Mouse (Mus musculus) embryonic facial prominence, embryonic 10.5 days (tissue): ENCODE results near the gene 5730522E02Rik. TPM values are rescaled to one million over a fixed set of nuclear protein-coding genes. Genes with fewer than 3 reads are reported as not detected.

Experiments
- DNase-seq: peaks from one replicate; pipeline ENCODE4 v3.0.0-alpha.2; 2017; ENCODE audit warnings: low spot score
- H3K27ac ChIP-seq: fragments of 300-500 bp; sonication (generic); replicated peaks from 2 replicates; pipeline ENCODE4 v1.5.1; 2016; ENCODE audit warnings: mild to moderate bottlenecking
- H3K27me3 ChIP-seq: fragments of 300-500 bp; sonication (generic); replicated peaks from 2 replicates; pipeline ENCODE4 v1.6.1; 2016; ENCODE audit warnings: low read depth, mild to moderate bottlenecking; ENCODE audit not compliant: poor library complexity, severe bottlenecking
- H3K36me3 ChIP-seq: fragments of 300-500 bp; sonication (generic); replicated peaks from 2 replicates; pipeline ENCODE4 v1.6.1; 2016; ENCODE audit warnings: mild to moderate bottlenecking, moderate library complexity
- H3K4me1 ChIP-seq: fragments of 300-500 bp; sonication (generic); 2 replicates; pipeline ENCODE4 v1.6.1; 2016
- H3K4me3 ChIP-seq: fragments of 300-500 bp; sonication (generic); 2 replicates; pipeline ENCODE4 v1.5.1; 2016; ENCODE audit warnings: mild to moderate bottlenecking, moderate library complexity
- H3K9me3 ChIP-seq: fragments of 300-500 bp; sonication (generic); 2 replicates; pipeline ENCODE4 v1.6.1; 2016; ENCODE audit warnings: mild to moderate bottlenecking
- WGBS: fragments of 180-500 bp; shearing (Covaris S2); methylation state at CpG from one replicate; pipeline ENCODE4 v1.1.7; 2016; 5-methylcytosine and 5-hydroxymethylcytosine counted together
- polyA plus RNA-seq: library from polyadenylated mRNA; unstranded; fragments of >200 nt; fragmentation: Nextera tagmentation; extraction: Ambion mirVana; gene quantifications from 2 replicates; pipeline ENCODE4 v1.2.1, GENCODE M21; 2016

The 5730522E02Rik gene
- polyA plus RNA-seq, 1 experiment from 2014 or later = 6.5 TPM

DNA sequence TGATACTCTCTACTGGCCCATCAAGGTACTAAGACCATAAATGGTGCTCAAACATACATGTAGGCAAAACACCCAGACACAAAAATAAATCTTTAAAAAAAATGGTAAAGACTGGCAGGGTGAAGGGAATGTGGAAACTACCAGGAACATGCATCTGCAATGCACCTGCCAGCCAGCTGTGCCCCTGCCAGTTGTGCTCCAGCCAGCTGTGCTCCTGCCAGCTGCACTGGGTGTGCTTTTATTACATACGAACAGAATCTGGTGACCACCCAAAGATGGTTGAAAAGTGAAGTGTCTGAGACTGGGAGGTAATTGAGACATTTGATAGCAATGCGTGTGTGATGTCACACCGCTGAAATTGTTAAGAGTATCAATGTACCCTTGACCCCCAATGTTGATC is 98.4 kb downstream of the 5730522E02Rik start:
- no peaks in the 10 kb centered on the region for H3K36me3 ChIP-seq
- no peak overlapping the region for H3K4me3 ChIP-seq
- WGBS = 88% methylated on average over 3 of the region's 3 CpGs
- no peaks in the 10 kb centered on the region for H3K9me3 ChIP-seq
- H3K4me1 ChIP-seq = no peaks in the 10 kb centered on the region
- DNase-seq = no peak
- H3K27ac ChIP-seq = no peak overlapping the region
- no peaks in the 10 kb centered on the region for H3K27me3 ChIP-seq

DNA sequence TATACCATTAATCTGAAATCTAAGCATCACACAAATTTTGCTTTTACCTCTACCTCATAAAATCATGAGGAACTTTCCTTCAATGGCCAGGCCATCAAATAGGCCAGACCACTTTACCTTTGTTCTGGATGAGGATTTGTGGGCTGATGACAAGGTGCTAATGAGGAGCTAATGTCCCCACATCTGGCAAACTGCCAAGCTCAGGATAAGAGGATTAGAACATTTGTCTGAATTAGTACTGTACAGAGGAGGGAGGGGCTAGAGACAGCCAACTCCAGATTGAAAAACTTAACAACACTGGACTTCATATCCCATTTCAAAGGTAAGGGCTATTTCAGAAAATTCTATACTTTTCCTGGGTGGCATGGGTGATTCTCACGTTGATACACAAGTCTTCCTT is 101.9 kb downstream of the 5730522E02Rik start:
- H3K36me3 ChIP-seq = no peaks in the 10 kb centered on the region
- H3K4me1 ChIP-seq = peaks cover 4% of the 10 kb centered on the region
- no peak overlapping the region for H3K27ac ChIP-seq
- DNase-seq = no peak
- no peak overlapping the region for H3K4me3 ChIP-seq
- 83% methylated on average over 1 of the region's 1 CpGs for WGBS
- H3K27me3 ChIP-seq = no peaks in the 10 kb centered on the region
- no peaks in the 10 kb centered on the region for H3K9me3 ChIP-seq

DNA sequence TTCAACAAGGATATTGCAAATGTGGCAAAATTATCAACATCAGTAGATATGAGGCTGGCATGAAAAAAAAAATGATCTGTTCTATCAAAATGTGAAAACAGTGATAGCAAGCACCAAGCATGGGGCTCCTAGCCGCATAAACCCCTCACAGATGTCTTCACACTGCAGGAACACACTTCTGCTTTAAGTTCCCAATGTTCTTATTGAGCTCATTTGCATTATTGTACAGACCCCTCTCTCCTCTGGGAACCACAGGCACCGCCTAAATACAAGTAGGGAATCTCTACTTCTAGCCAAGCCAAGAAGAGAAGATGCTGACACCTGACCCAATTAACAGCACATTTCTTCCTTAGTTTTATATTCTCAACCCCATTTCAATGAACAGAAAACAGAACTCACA is 105.9 kb downstream of the 5730522E02Rik start:
- H3K4me1 ChIP-seq = peaks cover 10% of the 10 kb centered on the region
- H3K4me3 ChIP-seq = no peak overlapping the region
- no peaks in the 10 kb centered on the region for H3K36me3 ChIP-seq
- no peaks in the 10 kb centered on the region for H3K27me3 ChIP-seq
- DNase-seq = no peak
- no peak overlapping the region for H3K27ac ChIP-seq
- 49% methylated on average over 2 of the region's 2 CpGs for WGBS
- H3K9me3 ChIP-seq = no peaks in the 10 kb centered on the region

DNA sequence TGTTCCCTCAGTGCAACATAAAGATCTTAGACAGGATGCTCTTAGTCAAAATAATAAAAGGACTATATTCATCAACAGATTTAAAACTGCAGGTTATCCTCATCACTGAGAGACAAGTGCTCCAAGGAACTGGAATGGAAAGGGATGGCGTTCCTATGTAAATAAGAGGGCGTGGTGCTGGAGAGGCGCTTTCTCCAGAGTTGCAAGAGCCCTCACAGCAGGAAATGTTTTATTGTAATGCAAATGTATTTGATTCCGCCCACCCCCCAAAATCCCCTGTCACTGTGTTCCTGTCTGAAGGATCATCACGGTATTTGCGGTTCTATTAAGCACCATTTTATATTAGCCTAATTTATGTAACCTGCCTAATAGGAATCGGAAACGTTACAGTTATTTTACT is 106.9 kb downstream of the 5730522E02Rik start:
- Histone ChIP-seq H3K4me3 (peak overlapping the region; percentile 21; the same call in 1 of the 2 replicates), H3K4me1 (peaks cover 10% of the 10 kb centered on the region), H3K27ac (no peak overlapping the region), H3K36me3 (no peaks in the 10 kb centered on the region), H3K9me3 (no peaks in the 10 kb centered on the region), H3K27me3 (no peaks in the 10 kb centered on the region)
- WGBS = 7% methylated on average over 8 of the region's 8 CpGs
- no peak for DNase-seq

DNA sequence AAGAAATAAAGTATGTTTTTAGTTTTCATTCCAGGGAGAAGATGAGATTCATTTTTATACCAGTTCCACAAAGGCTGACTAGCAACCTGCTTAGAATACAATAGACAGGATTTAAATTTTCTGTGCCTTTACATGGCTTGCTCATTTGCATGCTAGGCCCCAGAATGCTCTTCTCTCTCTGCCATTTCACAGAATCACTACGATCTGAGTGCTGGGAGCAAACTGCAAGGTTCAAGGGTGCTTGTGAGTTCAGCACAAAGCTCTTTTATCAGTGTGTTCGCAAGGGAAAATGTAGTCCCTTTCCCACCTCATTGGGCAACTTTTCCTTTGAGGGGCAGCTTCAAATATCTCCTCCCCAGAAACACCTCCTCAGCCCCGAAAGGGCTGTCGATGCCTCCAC is 107.7 kb downstream of the 5730522E02Rik start:
- no peaks in the 10 kb centered on the region for H3K36me3 ChIP-seq
- DNase-seq = no peak
- H3K9me3 ChIP-seq = no peaks in the 10 kb centered on the region
- H3K4me3 ChIP-seq = no peak overlapping the region
- H3K27me3 ChIP-seq = no peaks in the 10 kb centered on the region
- 34% methylated on average over 4 of the region's 4 CpGs for WGBS
- peaks cover 10% of the 10 kb centered on the region for H3K4me1 ChIP-seq
- H3K27ac ChIP-seq = no peak overlapping the region

DNA sequence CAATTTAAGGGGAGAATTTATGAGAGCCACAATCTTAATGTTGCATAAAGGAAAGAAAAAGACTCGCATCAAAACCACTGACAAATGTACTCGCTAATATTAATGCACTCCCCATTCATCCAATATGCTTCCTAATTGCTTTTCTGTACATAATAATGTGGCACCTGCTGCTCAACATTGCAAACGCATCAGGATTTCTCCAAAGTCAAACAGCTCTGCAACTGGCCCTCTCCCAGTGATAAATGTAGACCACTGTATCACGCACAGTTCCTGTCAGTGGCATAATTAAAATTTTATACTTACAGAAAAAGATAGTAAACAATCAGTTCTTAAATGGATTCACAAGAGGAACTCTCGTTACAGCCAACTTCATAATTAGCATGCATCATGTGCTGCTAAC is 110.5 kb downstream of the 5730522E02Rik start:
- WGBS = 91% methylated on average over 5 of the region's 5 CpGs
- H3K4me1 ChIP-seq = peaks cover 10% of the 10 kb centered on the region
- no peak overlapping the region for H3K4me3 ChIP-seq
- H3K27me3 ChIP-seq = no peaks in the 10 kb centered on the region
- no peak overlapping the region for H3K27ac ChIP-seq
- H3K36me3 ChIP-seq = no peaks in the 10 kb centered on the region
- no peak for DNase-seq
- H3K9me3 ChIP-seq = no peaks in the 10 kb centered on the region

DNA sequence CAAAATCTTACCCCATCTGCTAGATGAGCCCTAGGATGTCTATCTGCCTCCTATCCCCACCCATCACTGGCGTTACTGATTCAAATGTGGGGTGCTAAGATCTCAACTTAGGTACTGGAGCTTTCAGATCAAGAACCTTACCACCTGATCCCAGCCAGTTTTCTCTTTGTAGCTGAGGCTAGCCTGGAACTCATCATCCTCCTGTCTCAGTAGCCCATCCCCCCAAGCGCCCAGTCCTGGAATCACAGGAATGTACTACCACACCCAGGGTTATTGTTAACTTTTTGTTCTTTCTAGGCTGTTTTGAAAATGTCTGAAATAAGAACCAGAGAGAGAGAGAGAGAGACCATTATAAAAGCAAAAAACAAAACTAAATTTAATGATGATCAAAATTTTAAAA is 111.6 kb downstream of the 5730522E02Rik start:
- H3K27me3 ChIP-seq = no peaks in the 10 kb centered on the region
- H3K4me1 ChIP-seq = peaks cover 8% of the 10 kb centered on the region
- DNase-seq = no peak
- H3K27ac ChIP-seq = no peak overlapping the region
- no peaks in the 10 kb centered on the region for H3K9me3 ChIP-seq
- no peaks in the 10 kb centered on the region for H3K36me3 ChIP-seq
- WGBS = 82% methylated on average over 2 of the region's 2 CpGs
- no peak overlapping the region for H3K4me3 ChIP-seq

DNA sequence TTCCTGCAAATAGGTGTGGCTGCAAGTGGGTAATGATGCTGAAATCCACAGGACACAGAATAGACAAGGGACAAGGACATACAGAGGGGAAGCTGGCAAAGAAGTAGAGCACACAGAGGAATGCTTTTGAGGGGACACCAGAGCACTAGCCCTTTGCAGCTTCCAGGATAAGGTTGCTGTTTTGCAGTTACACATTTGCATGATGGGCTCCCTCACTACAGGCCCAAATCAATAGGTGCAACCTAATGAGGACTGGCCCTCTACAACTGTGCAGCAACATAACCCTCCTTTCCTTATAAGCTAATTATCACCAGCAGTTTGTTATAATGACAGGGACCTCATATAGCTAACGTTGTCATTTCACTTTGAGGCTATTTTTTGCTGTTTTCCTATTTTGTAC is 114.5 kb downstream of the 5730522E02Rik start:
- 87% methylated on average over 1 of the region's 1 CpGs for WGBS
- H3K4me3 ChIP-seq = no peak overlapping the region

DNA sequence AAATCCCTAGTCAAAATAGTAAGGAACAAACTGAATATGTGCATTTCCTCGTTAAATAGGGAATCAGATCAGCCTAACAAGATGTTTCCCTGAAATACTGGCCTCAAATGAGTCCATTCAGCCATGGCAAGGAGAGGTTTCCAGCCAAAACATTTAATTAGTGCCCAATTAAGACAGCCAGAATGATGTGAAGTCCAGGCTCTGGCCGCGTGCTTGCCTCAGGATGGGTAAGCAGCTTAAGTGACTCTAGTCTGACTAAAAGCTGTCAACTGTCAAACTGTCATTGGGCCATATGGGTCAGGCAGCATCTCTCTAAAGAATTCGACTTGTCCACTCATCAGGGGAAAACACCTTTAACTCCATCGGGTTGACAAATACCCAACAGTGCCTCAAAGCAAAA is 121.6 kb downstream of the 5730522E02Rik start:
- H3K4me1 ChIP-seq = no peaks in the 10 kb centered on the region
- 51% methylated on average over 5 of the region's 5 CpGs for WGBS
- no peaks in the 10 kb centered on the region for H3K9me3 ChIP-seq
- DNase-seq = no peak
- H3K4me3 ChIP-seq = no peak overlapping the region
- H3K27me3 ChIP-seq = no peaks in the 10 kb centered on the region
- no peak overlapping the region for H3K27ac ChIP-seq
- H3K36me3 ChIP-seq = no peaks in the 10 kb centered on the region

More for the DNA sequence above, 114.5 kb downstream of the 5730522E02Rik start:
- Histone ChIP-seq H3K9me3 (no peaks in the 10 kb centered on the region), H3K27me3 (no peaks in the 10 kb centered on the region), H3K4me1 (no peaks in the 10 kb centered on the region), H3K36me3 (no peaks in the 10 kb centered on the region), H3K27ac (no peak overlapping the region)
- DNase-seq = no peak

DNA sequence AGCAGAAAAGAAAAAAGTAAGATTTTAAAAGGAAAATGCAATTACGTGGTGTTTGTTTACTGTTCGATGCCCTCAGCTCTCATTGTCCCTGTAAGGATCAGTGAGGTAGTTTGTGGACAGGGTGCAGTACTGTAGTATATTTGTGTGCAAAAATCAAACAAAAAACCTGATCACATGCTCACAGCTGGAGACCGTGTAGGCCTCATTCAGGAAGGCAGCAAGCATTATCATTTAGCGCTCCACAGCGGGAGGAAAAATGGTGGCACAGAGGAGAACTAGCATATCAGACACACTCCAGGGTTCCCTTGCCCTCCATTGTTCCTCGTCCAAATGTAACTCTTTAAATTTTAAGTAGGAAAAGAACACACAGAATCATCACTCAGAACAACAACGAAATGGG is 123.9 kb downstream of the 5730522E02Rik start:
- Histone ChIP-seq H3K27me3 (no peaks in the 10 kb centered on the region), H3K36me3 (no peaks in the 10 kb centered on the region)
- WGBS = 73% methylated on average over 7 of the region's 7 CpGs

DNA sequence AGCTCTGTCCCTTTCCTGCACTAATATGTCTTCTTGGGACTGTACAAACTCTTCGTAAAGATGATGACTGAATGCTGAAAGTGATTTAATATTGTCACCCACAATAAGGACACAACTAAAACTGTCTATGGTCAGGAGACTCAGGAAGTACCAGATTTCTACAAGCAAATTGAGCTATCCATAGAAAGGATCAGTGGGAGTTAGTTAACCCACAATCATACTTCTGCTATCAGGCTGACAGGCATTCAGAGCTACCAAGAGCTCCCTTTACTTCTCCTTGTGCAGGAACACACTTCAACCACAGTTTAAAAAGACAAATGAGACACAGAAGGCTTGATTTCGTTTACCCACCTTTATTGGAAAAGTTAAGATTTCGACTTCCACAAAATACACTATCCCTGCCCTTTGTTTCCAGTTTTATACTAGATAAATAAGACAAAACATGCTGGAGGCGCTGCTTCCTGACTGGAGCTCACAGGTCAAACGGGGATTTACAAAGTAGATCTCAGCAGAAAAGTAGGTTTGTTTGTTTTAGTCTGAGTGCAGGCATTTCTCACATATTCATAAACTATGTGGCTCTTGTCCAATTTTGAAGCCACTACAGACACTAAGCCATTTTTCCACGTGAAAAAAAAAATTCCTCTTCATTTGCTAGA is 125.1 kb downstream of the 5730522E02Rik start:
- WGBS = 61% methylated on average over 6 of the region's 6 CpGs
- H3K27ac ChIP-seq = no peak overlapping the region
- H3K4me3 ChIP-seq = no peak overlapping the region
- H3K4me1 ChIP-seq = no peaks in the 10 kb centered on the region
- no peaks in the 10 kb centered on the region for H3K27me3 ChIP-seq
- H3K9me3 ChIP-seq = no peaks in the 10 kb centered on the region
- DNase-seq = no peak
- no peaks in the 10 kb centered on the region for H3K36me3 ChIP-seq

More for the DNA sequence above, 123.9 kb downstream of the 5730522E02Rik start:
- no peak for DNase-seq
- Histone ChIP-seq H3K4me1 (no peaks in the 10 kb centered on the region), H3K27ac (no peak overlapping the region), H3K9me3 (no peaks in the 10 kb centered on the region), H3K4me3 (no peak overlapping the region)

DNA sequence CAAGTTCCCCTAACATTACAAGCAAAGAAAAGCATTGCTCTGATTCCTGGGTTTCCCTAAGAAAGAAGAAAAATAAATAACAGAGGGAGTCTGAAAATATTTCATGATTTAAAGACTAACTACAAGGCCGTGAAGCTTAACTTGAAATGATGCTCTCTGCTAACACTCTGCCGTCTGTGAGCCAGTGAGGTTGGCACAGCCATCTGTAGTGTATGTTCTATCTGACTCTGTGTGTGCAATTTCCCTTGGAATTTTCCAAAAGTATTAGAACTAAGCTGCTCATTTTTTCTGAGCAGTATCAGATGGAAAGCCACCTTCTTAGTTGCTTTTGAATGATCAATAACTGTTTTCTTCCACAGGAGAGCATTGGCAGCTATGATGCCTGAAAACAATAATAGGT is 134.2 kb downstream of the 5730522E02Rik start:
- Histone ChIP-seq H3K4me3 (no peak overlapping the region), H3K27me3 (no peaks in the 10 kb centered on the region), H3K4me1 (no peaks in the 10 kb centered on the region), H3K9me3 (no peaks in the 10 kb centered on the region), H3K36me3 (no peaks in the 10 kb centered on the region), H3K27ac (no peak overlapping the region)
- WGBS = 71% methylated on average over 2 of the region's 2 CpGs
- DNase-seq = no peak

DNA sequence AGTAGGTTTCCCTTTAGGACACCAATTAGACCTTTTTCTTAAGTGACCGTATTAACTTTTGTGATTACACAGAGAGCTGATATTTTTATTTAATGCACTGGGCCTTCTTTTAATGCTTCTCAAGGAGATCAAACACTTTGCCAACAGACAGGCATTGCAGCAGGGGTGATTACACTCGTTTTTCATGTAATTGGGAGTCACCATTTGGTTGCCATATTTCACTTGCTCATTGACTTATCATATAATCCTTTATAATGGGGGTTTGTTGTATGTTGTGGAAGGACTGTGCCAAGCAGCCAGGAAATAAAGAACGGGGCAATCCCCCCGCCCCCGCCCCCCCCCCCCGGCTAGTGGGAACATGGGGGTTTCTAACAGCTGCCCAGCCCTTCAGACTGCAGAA is 135.0 kb downstream of the 5730522E02Rik start:
- WGBS = 83% methylated on average over 6 of the region's 6 CpGs
- no peak for DNase-seq
- no peaks in the 10 kb centered on the region for H3K36me3 ChIP-seq
- no peaks in the 10 kb centered on the region for H3K9me3 ChIP-seq
- no peak overlapping the region for H3K4me3 ChIP-seq
- no peaks in the 10 kb centered on the region for H3K27me3 ChIP-seq
- H3K4me1 ChIP-seq = no peaks in the 10 kb centered on the region
- H3K27ac ChIP-seq = no peak overlapping the region
